Mouse (Mus musculus) testis, adult 2 months (tissue): ENCODE data around the gene Kif5a. TPM values are rescaled to one million over a fixed set of nuclear protein-coding genes. Genes with fewer than 3 reads are reported as not detected.

Experiments used
- H3K27ac ChIP-seq: fragments of 200-500 bp; 2 replicates; pipeline ENCODE4 v1.5.1; 2012; ENCODE audit warnings: low read depth, low read length; ENCODE audit not compliant: control insufficient read depth, insufficient read depth
- H3K27me3 ChIP-seq: fragments of 200-500 bp; 2 replicates; pipeline ENCODE4 v1.6.1; 2012; ENCODE audit warnings: mild to moderate bottlenecking, low read length, moderate library complexity; ENCODE audit not compliant: control insufficient read depth, insufficient read depth
- H3K36me3 ChIP-seq: fragments of 200-500 bp; 2 replicates; pipeline ENCODE4 v1.6.1; 2012; ENCODE audit warnings: mild to moderate bottlenecking, low read length; ENCODE audit not compliant: control insufficient read depth, insufficient read depth
- H3K4me1 ChIP-seq: fragments of 200-500 bp; 2 replicates; pipeline ENCODE4 v1.6.1; 2012; ENCODE audit warnings: low read length; ENCODE audit not compliant: control insufficient read depth, insufficient read depth
- H3K4me3 ChIP-seq: fragments of 200-500 bp; 2 replicates; pipeline ENCODE4 v1.5.1; 2012; ENCODE audit warnings: low read depth, mild to moderate bottlenecking, low read length, moderate library complexity, mixed read lengths; ENCODE audit not compliant: control insufficient read depth
- CTCF ChIP-seq: fragments of 200-500 bp; IDR thresholded peaks from 2 replicates; pipeline ENCODE4 v1.5.1; 2012; ENCODE audit warnings: low read depth, mild to moderate bottlenecking, inconsistent platforms, low read length, moderate library complexity; ENCODE audit not compliant: control insufficient read depth, insufficient read depth, insufficient replicate concordance
- POLR2A ChIP-seq: fragments of 200-500 bp; IDR thresholded peaks from 2 replicates; pipeline ENCODE4 v1.6.1; 2012; ENCODE audit warnings: low read depth, mild to moderate bottlenecking, inconsistent platforms, low read length, moderate library complexity; ENCODE audit not compliant: control insufficient read depth
- polyA plus RNA-seq: library from polyadenylated mRNA; depleted of rRNA; stranded (reverse); fragments of >200 nt; gene quantifications from 2 replicates; pipeline ENCODE4 v1.2.3, GENCODE M21; 2012

Gene Kif5a
- polyA plus RNA-seq, 1 experiment, result 3.9 TPM

DNA sequence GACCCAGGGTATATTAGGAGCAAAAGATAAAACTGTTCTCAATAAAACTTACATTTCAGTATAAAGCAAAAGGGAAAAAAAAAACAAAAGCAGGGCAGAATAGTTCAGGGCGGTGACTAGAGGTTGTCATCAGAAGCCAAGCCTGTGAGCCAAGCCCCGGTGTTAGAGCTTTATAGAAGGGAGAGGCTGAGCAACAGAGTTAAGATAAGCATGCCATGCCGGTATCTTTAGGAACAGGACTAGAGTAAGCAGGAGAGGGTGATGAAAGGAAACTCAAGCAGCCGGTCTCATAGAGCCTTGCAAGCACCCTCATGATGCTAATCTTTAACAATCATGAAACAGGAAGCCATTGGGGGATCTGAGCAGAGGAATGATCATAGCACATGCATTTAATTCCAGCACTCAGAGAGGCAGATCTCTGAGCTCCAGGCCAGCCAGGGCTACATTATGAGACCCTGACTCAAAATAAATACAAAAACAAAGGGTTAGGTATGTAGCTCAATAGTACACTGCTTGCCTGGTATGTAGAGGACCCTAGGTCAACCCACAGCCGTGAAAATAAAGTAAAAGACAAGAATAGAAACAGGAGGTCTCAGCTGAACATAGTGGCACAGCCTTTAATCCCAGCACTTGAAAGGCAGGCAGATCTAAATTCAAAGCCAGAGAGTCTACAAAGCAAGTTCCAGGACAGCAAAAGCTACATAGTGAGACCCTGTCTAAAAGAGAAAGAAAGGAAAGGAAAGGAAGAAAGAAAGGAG lies 28.9 kb upstream of the Kif5a start:
- Histone ChIP-seq H3K4me1 (peaks cover 16% of the 10 kb centered on the region), H3K36me3 (no peaks in the 10 kb centered on the region; the same call in 1 of the 2 replicates), H3K27ac (no peak overlapping the region), H3K27me3 (no peaks in the 10 kb centered on the region), H3K4me3 (no peak overlapping the region)
- TF ChIP-seq POLR2A (no peak), CTCF (no peak)

DNA sequence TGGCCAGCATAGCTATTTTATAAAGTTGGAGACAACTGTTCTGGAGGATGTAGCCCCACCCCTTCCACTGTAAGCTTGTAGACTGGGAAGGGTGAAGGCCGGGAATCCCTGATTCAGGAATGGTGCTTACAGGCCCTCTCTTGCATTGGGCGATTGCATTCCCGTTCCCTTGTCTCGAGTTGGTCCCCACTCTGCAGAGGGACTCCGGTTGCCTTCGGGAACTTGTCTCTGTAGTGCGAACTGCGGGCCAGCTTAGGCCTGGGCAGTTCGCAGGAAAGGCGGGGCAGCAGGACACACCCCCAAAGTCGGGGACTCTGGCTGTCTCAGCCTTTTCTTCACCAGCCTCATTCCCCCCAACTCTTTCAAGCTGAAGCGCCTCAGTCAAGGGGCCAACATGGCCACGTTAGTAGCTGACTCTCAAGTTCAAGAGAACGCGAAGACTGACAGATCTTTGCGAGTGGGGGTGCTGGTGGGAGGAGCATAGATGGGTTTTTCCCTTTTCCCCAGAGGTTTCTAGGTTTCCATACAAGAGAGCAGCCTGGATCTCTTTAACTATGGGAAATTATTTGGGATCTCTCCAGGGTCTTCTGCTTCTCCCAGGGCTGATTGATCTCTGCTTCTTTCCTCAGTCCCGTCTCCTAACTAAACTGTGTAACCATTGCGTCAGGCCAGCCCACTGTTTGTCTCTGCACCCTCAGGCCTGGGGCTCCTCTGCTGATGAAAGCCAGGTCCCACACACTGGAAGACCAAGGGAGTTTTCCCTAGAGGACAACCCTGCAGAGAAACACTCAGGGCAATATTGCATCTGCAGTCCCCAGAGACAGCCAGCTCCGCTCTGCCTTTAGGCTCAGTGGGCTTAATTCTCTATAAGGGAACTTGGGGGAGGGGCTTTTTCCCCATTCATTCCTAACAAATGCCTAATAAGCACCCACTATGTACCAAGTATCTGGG lies 28.1 kb upstream of the Kif5a start:
- Histone ChIP-seq H3K27ac (peak overlapping the region; percentile 75), H3K36me3 (no peaks in the 10 kb centered on the region; the same call in 1 of the 2 replicates), H3K4me1 (peaks cover 22% of the 10 kb centered on the region), H3K27me3 (no peaks in the 10 kb centered on the region), H3K4me3 (peak overlapping the region; percentile 81)
- TF ChIP-seq CTCF (no peak), POLR2A (no peak)

DNA sequence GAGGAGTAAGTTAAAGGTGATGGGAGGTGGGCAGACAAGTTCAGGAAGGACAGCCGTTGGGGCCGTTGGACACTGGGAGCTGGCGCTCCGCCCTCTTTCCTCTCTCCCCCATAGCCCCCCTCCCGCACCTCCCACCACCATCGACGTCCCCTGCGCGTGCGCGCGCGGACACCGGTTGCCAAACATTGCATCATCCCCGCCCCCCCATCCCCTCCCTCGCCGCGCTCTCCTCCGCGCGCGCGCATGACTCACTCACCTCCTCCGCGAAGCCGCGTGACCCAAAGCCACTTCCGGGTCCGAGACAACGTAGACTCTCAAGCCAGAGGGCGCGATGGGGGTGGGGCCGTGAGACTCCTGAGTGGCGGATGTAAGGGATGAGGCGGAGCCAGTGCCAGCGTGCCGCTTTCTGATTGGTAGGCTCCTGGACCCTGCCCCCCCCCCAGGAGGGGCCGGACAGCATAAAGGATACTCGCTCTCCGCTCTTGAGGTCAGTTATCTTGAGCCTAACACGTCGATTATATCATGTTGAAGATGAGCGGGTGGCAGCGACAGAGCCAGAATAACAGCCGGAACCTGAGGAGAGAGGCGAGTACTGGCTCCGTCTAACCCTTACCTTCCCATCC lies 27.3 kb upstream of the Kif5a start:
- TF ChIP-seq CTCF (no peak), POLR2A (peak; percentile 93)
- Histone ChIP-seq H3K4me1 (peaks cover 22% of the 10 kb centered on the region), H3K36me3 (no peaks in the 10 kb centered on the region; the same call in 1 of the 2 replicates), H3K27ac (peak overlapping the region; percentile 100), H3K4me3 (peak overlapping the region; percentile 81), H3K27me3 (no peaks in the 10 kb centered on the region)

DNA sequence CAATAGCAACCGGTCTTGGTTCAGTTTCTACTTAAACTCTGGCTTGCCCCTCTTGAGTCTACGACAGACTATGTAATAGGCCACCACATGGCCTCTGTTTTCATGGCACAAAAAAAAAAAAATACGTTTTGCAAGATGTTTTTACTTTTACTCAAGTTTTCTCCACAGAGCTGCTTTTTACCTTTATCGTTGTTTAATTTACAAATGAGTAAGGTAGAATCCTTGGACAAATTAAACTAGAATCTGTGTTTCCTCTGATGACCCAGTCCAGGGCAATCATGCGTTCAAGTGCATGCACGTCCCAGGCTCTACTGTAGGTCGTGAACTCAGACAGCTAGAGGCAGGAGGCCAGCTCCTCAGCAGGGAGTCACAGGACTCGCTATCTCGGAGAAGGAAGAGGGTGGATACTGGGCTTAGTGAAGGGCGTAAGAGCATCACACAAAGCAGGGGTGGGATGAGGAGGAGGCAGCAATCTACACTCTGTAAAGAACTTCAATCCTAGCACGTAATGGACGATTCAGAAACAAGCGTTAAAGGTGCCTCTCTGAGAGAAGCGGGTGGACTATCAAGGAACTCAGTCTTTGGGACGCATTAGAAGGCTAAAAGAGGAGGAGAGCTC lies 26.5 kb upstream of the Kif5a start:
- peaks cover 22% of the 10 kb centered on the region for H3K4me1 ChIP-seq
- TF ChIP-seq CTCF (no peak), POLR2A (no peak)
- H3K27ac ChIP-seq, result peak overlapping the region; percentile 100
- H3K4me3 ChIP-seq, result peak overlapping the region; percentile 81
- H3K36me3 ChIP-seq, result no peaks in the 10 kb centered on the region; the same call in 1 of the 2 replicates
- no peaks in the 10 kb centered on the region for H3K27me3 ChIP-seq

DNA sequence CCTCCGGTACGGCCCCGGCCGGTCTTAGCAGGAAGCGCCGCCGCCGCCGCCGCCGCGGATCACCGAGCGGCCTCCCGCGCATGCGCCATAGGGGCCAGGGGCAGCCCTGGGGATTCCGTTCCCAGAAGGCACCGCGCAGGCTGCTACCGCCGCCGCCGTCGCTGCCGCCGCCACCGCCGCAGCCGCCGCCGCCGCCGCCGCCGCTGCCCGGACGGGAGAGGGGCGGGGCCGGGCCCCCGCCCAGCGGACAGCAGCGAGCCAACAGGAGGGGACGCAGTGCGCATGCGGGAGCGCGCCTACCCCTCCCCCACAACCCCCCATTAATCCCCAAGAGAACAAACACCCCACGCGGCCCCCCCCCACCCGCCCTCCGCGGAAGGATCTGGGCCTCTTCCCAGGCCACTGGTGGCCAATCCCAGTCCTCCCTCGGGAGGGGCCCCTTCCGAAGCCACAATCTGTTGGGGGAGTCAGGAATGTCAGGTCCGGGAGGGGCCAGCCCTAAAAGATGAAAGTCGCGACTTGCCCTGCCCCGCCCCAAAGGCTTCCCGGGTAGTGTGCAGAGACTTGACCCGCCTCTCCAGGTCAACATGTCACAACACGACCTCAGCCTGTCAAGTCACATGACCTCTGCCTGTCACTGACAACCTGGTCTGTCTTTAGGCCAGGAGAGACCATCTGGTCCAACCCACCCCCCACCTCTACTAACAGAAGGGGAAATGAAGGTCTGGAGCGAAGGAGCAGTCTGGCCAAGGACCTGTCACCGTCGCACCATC lies 25.8 kb upstream of the Kif5a start, which contains the start of gene Mbd6:
Mbd6 (minus strand) TSS at position 219 of the 773 bp plus-strand sequence.
- H3K27me3 ChIP-seq, result no peaks in the 10 kb centered on the region
- H3K36me3 ChIP-seq, result no peaks in the 10 kb centered on the region; the same call in 1 of the 2 replicates
- TF ChIP-seq CTCF (no peak), POLR2A (no peak; the same call in none of the 2 replicates)
- H3K4me1 ChIP-seq, result peaks cover 22% of the 10 kb centered on the region
- H3K4me3 ChIP-seq, result peak within 1 kb of the TSS; percentile 81
- H3K27ac ChIP-seq, result peak within 1 kb of the TSS; percentile 100

DNA sequence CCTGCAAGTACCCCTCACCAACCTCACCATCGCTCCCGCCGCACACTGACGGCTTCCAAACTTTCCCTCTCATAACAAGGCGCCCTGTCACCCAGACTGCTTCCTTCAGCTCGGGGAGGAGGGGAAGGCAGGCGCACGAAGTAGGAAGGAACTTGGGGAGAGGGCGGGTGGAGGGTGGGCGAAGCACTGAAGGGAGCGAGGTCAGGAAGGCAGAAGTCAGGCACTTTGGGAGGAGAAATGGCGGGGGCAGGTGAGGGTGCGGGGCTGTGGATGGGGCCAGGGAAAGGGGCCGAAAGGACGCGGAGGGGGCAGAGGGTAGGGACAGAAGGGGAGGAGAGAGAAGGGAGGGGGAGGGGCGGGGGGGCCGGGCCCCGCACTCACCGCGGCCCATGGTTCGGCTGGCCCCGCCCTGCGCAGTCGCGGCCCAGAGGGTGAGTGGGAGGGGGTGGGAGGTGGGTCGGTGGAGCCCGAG lies 25.2 kb upstream of the Kif5a start:
- TF ChIP-seq POLR2A (no peak), CTCF (no peak)
- peak overlapping the region; percentile 84 for H3K27ac ChIP-seq
- H3K36me3 ChIP-seq, result no peaks in the 10 kb centered on the region; the same call in none of the 2 replicates
- peaks cover 22% of the 10 kb centered on the region for H3K4me1 ChIP-seq
- peak overlapping the region; percentile 81 for H3K4me3 ChIP-seq
- no peaks in the 10 kb centered on the region for H3K27me3 ChIP-seq
